Mouse (Mus musculus) brain, embryonic 14.5 days (tissue): ENCODE data around the gene Adgrd1. TPM values are rescaled to one million over a fixed set of nuclear protein-coding genes. Genes with fewer than 3 reads are reported as not detected.

Experiments used
- DNase-seq: peaks from one replicate; pipeline ENCODE4 v3.0.0-alpha.2; 2011; ENCODE audit warnings: low read depth
- CTCF ChIP-seq: fragments of 200-500 bp; IDR thresholded peaks from 2 replicates; pipeline ENCODE4 v1.5.1; 2012; ENCODE audit warnings: inconsistent platforms, mild to moderate bottlenecking, moderate library complexity, borderline replicate concordance; ENCODE audit not compliant: insufficient read depth, insufficient read length; ENCODE audit errors: extremely low read depth
- POLR2A ChIP-seq: fragments of 200-500 bp; IDR thresholded peaks from 2 replicates; pipeline ENCODE4 v1.6.1; 2012; ENCODE audit warnings: mild to moderate bottlenecking, inconsistent platforms, borderline replicate concordance; ENCODE audit not compliant: poor library complexity, insufficient read depth, insufficient read length, severe bottlenecking; ENCODE audit errors: extremely low read depth
- polyA plus RNA-seq: library from polyadenylated mRNA; depleted of rRNA; stranded (reverse); fragments of >200 nt; gene quantifications from 2 replicates; pipeline ENCODE4 v1.2.3, GENCODE M21; 2012

Gene Adgrd1
- polyA plus RNA-seq, 1 experiment = 0.41 TPM

DNA sequence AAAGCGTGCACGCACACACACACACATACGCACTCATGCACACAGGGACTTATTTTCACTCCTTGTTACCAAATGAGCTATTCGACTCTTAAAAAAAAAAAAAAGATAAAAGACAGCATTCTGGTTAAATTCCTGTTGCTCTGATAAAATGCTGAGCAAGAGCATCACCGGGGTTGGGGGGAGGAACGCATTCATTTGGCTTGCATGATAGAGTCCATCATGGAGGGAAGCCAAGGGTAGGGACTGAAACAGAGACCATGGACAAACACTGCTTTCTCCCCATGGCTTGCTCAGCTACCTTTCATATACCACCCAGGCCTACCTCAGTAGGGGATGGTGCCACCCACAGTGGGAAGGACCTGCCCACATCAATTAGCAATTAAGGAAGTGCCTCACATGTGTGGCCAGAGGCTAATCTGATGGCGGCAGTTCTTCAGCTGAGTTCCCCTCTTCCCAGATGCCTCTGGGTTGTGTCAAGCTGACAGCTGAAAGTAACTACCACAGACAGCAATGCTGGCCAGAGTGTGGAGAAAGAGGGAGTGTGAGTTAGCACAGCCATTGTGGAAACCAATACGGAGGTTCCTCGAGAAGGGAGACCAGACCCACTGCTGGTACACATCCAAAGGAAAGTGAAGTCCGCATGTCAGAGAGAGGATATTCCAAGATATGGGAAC lies 68.5 kb downstream of the Adgrd1 start:
- no peak for TF ChIP-seq CTCF
- no peak for TF ChIP-seq POLR2A
- DNase-seq = no peak

- no peak for TF ChIP-seq POLR2A
- no peak for TF ChIP-seq CTCF
- DNase-seq = no peak
Observed at GRCm38 (mm10) chr5:129165595-129165994, 69.0 kb downstream of the Adgrd1 start.

GRCm38 (mm10) chr5:129169090-129169489 lies 72.5 kb downstream of the Adgrd1 start:
- DNase-seq = no peak
- TF ChIP-seq CTCF = no peak
- TF ChIP-seq POLR2A = no peak

DNA sequence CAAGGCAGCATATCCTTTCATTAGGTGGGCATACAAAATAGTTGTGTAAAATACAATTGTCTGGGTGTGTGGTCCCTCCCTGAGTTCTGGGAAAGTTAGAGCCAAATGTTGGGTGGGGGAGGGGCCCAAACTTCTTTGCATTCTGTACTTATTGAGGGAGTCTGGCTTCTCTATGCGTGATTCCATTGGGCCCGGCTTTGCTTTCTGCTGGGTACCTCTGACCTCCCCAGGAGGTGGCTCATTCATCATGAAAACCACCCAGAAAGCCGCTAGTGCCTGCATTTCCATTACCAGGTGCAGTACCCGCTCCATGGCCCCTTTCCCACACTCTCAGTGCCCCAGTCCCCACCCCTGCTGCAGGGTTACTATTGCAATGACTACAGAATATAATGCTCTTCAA lies 73.0 kb downstream of the Adgrd1 start:
- TF ChIP-seq POLR2A (no peak), CTCF (no peak)
- DNase-seq = peak; percentile 52

DNA sequence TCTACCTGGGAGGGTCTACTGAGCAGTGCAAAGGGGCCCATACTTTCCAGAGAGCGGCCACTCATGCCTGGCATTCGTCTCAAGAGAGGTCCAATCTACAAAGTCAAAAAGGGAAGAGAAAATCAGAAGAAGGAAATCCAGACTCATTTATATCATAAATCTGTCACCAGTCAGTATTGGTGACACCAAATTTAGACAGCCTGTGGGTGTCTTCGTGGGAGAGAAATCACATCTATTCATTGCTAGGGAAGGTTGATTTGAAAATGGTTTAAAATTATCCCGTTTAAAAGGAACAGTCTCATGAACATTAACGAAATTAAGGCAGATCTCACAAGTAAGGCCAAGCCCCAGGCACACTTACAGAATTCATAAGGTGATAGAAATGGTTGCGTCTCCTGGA lies 76.0 kb downstream of the Adgrd1 start:
- TF ChIP-seq CTCF (no peak), POLR2A (no peak)
- no peak for DNase-seq

DNA sequence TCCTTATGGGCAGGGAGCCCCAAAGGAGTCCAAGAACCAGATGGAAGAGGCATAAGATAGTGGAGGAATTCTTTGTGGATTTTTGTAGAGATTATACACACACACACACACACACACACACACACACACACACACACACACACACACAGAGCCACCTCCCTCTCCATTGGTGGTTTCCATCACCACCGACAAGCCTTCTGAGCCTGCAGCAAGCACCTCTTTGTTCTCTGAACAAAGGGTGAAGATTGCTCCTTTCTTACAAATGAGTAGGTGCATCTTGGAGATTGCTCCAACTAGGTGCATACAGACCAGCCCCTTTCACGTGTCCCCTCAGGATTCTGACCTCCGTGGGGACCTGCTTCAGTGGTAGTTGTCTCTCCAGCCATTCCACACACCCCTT lies 79.4 kb downstream of the Adgrd1 start:
- no peak for DNase-seq
- TF ChIP-seq POLR2A (no peak), CTCF (no peak)

DNA sequence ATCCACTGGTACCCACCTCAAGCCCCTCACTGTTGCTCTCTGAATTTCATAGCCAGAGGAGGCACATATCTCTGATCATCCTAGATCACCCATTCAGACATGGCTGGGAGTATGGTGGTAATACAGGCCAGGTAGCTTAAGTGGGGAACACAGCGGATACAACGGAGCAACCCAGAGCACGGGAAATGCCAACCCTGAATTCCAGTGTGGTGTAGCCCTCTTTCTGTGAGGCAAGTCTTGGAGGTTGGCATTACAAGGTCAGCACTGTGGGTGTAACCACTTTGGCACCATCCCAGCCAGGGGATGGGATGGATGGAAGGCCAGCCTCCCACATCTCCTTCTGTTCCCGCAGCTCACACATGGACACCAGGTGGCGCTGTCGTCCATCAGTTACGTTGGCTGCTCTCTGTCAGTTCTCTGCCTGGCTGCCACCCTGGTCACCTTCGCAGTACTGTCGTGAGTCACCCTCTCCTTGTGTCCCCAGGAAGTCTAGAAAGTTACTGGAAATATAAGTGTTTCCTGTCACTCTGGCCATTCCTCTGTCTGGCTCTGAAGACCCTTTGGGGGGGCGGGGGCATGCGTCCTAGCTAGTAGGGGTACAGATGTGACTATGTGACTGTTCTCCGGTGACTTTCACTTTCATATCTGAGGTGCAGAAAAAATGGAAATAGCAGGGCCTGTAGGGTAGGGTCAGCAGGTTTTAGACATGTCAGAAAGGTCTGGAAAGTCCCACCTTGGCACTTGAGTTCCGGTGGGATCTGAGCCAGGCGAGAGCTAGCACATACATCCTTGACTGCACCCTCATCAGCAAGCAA lies 81.4 kb downstream of the Adgrd1 start:
- DNase-seq = peak; percentile 87
- TF ChIP-seq POLR2A = no peak
- TF ChIP-seq CTCF = peak; percentile 100

DNA sequence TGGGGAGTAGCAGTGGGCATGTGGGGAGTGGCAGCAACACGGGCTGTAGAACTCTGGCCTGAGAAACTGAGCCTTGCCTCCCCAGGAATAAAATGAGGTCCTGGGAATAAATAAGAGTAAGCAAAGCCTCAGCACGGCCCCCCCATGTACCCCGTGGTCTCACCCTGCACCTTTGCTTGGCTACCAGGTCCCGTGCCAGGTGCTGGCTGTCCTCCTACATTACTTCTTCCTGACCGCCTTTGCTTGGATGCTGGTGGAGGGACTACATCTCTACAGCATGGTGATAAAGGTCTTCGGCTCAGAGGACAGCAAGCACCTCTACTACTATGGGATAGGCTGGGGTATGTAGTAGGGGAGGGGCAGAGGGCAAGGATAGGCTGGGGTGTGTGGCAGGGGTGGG lies 82.8 kb downstream of the Adgrd1 start:
- no peak for TF ChIP-seq POLR2A
- TF ChIP-seq CTCF = no peak
- no peak for DNase-seq

- TF ChIP-seq POLR2A (no peak), CTCF (no peak)
- DNase-seq = no peak
Observed at GRCm38 (mm10) chr5:129179995-129180714, 83.6 kb downstream of the Adgrd1 start.

DNA sequence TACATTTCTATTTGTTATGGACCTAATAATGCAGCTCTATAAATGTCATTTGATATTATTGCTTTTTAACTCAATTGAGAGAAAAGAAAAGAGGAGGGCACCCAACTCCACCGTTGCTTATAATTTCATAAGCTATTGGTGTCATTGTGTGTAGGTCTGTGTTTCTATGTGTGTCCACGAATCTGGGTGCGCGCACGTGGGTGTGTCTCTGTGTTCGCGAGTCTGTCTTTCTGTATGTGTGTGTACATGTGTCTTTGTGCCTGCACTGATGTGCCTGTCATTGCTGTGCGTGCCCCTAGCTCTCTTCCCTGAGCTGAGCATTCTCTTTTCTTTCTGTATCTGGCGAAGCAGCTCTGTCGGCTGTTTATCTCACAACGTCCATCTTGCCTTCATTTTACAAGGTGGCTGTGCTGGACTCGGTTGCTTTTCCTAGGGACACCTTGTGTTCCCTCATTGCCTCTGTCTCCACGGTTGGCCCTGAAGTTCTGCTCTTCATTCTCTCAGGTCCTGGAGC lies 84.2 kb downstream of the Adgrd1 start:
- no peak for DNase-seq
- TF ChIP-seq CTCF (no peak), POLR2A (no peak)

GRCm38 (mm10) chr5:129181450-129181849 lies 84.9 kb downstream of the Adgrd1 start:
- TF ChIP-seq POLR2A (no peak), CTCF (no peak)
- no peak for DNase-seq
